Mouse (Mus musculus): Measurements from ENCODE around the gene Cdc37l1. TPM values are rescaled to one million over a fixed set of nuclear protein-coding genes. Genes with fewer than 3 reads are reported as not detected.

Gene Cdc37l1
- total and polyA plus RNA-seq, 3 experiments: 20.4 to 80.4 (median 68.6) TPM

GRCm38 (mm10) chr19:28970251-28970650, 19.9 kb upstream of the Cdc37l1 start:
- H3K36me3 ChIP-seq (ENCODE audit: control insufficient read depth, insufficient read depth, low read length): peaks cover 10% of the 10 kb centered on the region
- WGBS: 41% methylated on average over 11 of the region's 11 CpGs
- peak overlapping the region; percentile 77 for H3K27ac ChIP-seq
- H3K4me3 ChIP-seq: no peak overlapping the region
- TF ChIP-seq CTCF (IDR thresholded peaks at IDR 0.05) (no peak), POLR2A (IDR thresholded peaks at IDR 0.05; ENCODE audit: insufficient read depth, low read depth, low read length) (peak; percentile 34; the same call in 1 of the 2 replicates), EP300 (IDR thresholded peaks at IDR 0.05; ENCODE audit: insufficient read depth, low read depth, low read length) (0 out of 2 replicates have a peak, but pooled peaks have one; percentile 7)
- H3K9ac ChIP-seq (ENCODE audit: low read depth, low read length): no peak overlapping the region; the same call in 1 of the 2 replicates
- peaks cover 12% of the 10 kb centered on the region for H3K4me1 ChIP-seq (ENCODE audit: control insufficient read depth, insufficient read depth, low read length)
- peak in 1 of 2 experiments; percentile 33 for DNase-seq
- H3K27me3 ChIP-seq (ENCODE audit: control insufficient read depth, insufficient read depth, low read length): no peaks in the 10 kb centered on the region
- intact Hi-C loops (cut with DNase I): loop anchor here (5.0 kb wide), 1 partner anchor 537 kb away; no protein-coding TSS in a partner anchor
- H3K79me2 ChIP-seq (replicated peaks; ENCODE audit: control insufficient read depth, insufficient read depth, low read length): no peaks in the 10 kb centered on the region

DNA sequence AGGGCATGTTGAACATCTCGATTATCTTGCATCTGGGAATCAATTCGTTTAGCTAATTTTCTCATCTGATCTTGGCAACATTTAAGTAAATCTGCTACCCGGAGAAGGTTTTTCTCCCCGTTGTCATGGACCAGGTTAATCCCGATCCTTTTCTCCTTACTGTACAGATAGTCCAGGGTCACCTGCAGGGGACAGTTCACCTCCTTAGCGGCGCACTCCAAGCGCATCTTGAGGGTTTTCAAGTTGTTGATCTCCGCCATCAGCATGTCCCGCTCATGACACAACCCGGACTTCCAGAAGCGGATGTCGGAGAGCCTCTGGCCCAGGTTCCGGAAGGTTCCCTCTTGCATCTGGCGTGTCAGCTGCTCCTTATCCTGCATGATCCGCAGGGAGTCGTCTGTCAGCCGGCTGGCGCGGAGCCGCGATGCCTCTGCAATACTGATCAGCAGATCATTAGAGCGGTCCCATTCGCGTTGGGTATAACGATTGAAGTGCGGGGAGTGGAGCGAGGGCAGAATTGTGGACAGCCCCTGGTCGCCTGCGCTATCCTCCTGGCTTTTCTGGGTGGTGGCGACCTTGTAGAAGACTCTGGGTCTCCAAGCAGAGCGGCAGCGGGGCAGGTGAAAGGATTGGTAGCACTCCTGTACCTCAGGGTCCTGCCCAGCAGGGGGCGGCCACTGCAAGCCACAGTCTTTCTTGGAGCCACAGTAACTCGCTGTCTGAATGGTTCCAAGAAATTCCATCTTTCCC, 15.1 kb upstream of the Cdc37l1 start:
- H3K79me2 ChIP-seq (replicated peaks; ENCODE audit: control insufficient read depth, insufficient read depth, low read length): no peaks in the 10 kb centered on the region
- TF ChIP-seq EP300 (IDR thresholded peaks at IDR 0.05; ENCODE audit: insufficient read depth, low read depth, low read length) (peak; percentile 2; the same call in 1 of the 2 replicates), CTCF (IDR thresholded peaks at IDR 0.05) (peak; percentile 99), POLR2A (IDR thresholded peaks at IDR 0.05; ENCODE audit: insufficient read depth, low read depth, low read length) (no peak)
- peaks cover 3% of the 10 kb centered on the region for H3K4me1 ChIP-seq (ENCODE audit: control insufficient read depth, insufficient read depth, low read length)
- H3K9ac ChIP-seq (ENCODE audit: low read depth, low read length): peak overlapping the region; percentile 28
- no peaks in the 10 kb centered on the region for H3K27me3 ChIP-seq (ENCODE audit: control insufficient read depth, insufficient read depth, low read length)
- no peaks in the 10 kb centered on the region; the same call in 1 of the 2 replicates for H3K36me3 ChIP-seq (ENCODE audit: control insufficient read depth, insufficient read depth, low read length)
- H3K27ac ChIP-seq: peak overlapping the region; percentile 26; the same call in 1 of the 2 replicates
- intact Hi-C loops (cut with DNase I): loop anchor here (1.0 to 5.0 kb wide), 3 partner anchors 277 to 532 kb away; partner anchors contain the start of gene Jak2
- WGBS: 16% methylated on average over 35 of the region's 35 CpGs
- peak; percentile 81 to 86 for DNase-seq
- H3K4me3 ChIP-seq: peak overlapping the region; percentile 47

- H3K4me3 ChIP-seq: no peak overlapping the region
- intact Hi-C loops (cut with DNase I): no loop called here
- 69% methylated on average over 7 of the region's 7 CpGs for WGBS
- H3K36me3 ChIP-seq (ENCODE audit: control insufficient read depth, insufficient read depth, low read length): no peaks in the 10 kb centered on the region
- no peaks in the 10 kb centered on the region for H3K79me2 ChIP-seq (replicated peaks; ENCODE audit: control insufficient read depth, insufficient read depth, low read length)
- no peak for DNase-seq
- H3K27me3 ChIP-seq (ENCODE audit: control insufficient read depth, insufficient read depth, low read length): no peaks in the 10 kb centered on the region
- no peak overlapping the region for H3K9ac ChIP-seq (ENCODE audit: low read depth, low read length)
- H3K4me1 ChIP-seq (ENCODE audit: control insufficient read depth, insufficient read depth, low read length): no peaks in the 10 kb centered on the region
- no peak overlapping the region for H3K27ac ChIP-seq
- TF ChIP-seq CTCF (IDR thresholded peaks at IDR 0.05): no peak
Measured at GRCm38 (mm10) chr19:28982617-28983016, 7.5 kb upstream of the Cdc37l1 start.

- DNase-seq: no peak
- peak overlapping the region; percentile 87 for H3K27ac ChIP-seq
- peaks cover 12% of the 10 kb centered on the region for H3K36me3 ChIP-seq (ENCODE audit: control insufficient read depth, insufficient read depth, low read length)
- intact Hi-C loops (cut with DNase I): loop anchor here (2.0 kb wide), 1 partner anchor 25 kb away; no protein-coding TSS in a partner anchor
- H3K9ac ChIP-seq (ENCODE audit: low read depth, low read length): peak overlapping the region; percentile 83
- 58% methylated on average over 8 of the region's 8 CpGs for WGBS
- peak overlapping the region; percentile 89 for H3K4me3 ChIP-seq
- 0 out of 2 replicates have a peak, but pooled peaks cover 1% of the 10 kb centered on the region for H3K79me2 ChIP-seq (replicated peaks; ENCODE audit: control insufficient read depth, insufficient read depth, low read length)
- no peak for TF ChIP-seq CTCF (IDR thresholded peaks at IDR 0.05)
- TF ChIP-seq POLR2A (IDR thresholded peaks at IDR 0.05; ENCODE audit: insufficient read depth, low read depth, low read length): no peak
- no peak for TF ChIP-seq EP300 (IDR thresholded peaks at IDR 0.05; ENCODE audit: insufficient read depth, low read depth, low read length)
- H3K4me1 ChIP-seq (ENCODE audit: control insufficient read depth, insufficient read depth, low read length): peaks cover 2% of the 10 kb centered on the region
- no peaks in the 10 kb centered on the region for H3K27me3 ChIP-seq (ENCODE audit: control insufficient read depth, insufficient read depth, low read length)
Measured at GRCm38 (mm10) chr19:28989515-28989914, 637 bp upstream of the Cdc37l1 start.

DNA sequence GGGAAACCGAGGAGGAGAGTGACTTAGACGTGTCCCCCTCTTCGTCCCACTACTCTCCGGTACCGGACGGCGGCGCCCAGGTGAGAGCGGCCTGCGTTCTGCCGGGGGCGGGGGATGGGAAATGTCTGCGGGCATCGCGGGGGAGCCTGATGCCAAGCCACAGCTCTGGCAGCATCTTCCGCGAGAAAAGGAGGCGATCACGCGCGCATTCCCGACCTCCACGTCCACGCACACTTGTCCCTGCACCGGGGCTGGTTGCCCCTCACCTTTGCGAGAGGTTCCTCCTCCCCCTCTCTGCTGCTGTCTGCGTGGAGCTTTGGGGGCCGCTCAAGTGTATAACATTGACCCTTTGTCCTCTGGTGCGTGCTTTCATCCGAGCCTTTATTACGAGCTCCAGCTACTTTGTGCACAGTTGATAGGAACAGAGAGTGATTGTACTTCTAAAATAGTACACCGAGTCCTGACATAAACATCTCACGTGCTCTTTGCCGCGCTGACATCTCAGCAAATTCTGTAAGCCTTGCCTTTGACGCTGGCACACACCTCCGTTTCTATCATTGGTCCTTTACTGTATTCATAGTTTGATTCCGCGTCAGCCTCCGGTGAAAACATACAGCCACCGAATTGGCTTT, 554 bp downstream of the Cdc37l1 start:
- peak in 1 of 2 experiments; percentile 47 for DNase-seq
- whole genome bisulfite sequencing: under 1% methylated on average over 41 of the region's 41 CpGs
- Histone ChIP-seq H3K36me3 (ENCODE audit: control insufficient read depth, insufficient read depth, low read length) (peaks cover 22% of the 10 kb centered on the region), H3K4me1 (ENCODE audit: control insufficient read depth, insufficient read depth, low read length) (peaks cover 7% of the 10 kb centered on the region), H3K79me2 (replicated peaks; ENCODE audit: control insufficient read depth, insufficient read depth, low read length) (0 out of 2 replicates have a peak, but pooled peaks cover 1% of the 10 kb centered on the region), H3K4me3 (peak overlapping the region; percentile 89), H3K9ac (ENCODE audit: low read depth, low read length) (peak overlapping the region; percentile 81), H3K27me3 (ENCODE audit: control insufficient read depth, insufficient read depth, low read length) (no peaks in the 10 kb centered on the region), H3K27ac (peak overlapping the region; percentile 87)
- intact Hi-C loops (cut with DNase I): loop anchor here (2.0 to 5.0 kb wide), 4 partner anchors 37 to 262 kb away; partner anchors contain the start of genes Jak2 and Rcl1
- TF ChIP-seq EP300 (IDR thresholded peaks at IDR 0.05; ENCODE audit: insufficient read depth, low read depth, low read length) (0 out of 2 replicates have a peak, but pooled peaks have one; percentile 36), POLR2A (IDR thresholded peaks at IDR 0.05; ENCODE audit: insufficient read depth, low read depth, low read length) (no peak), CTCF (IDR thresholded peaks at IDR 0.05) (0 out of 2 replicates have a peak, but pooled peaks have one; percentile 2)
